Mouse (Mus musculus): ENCODE measurements at regions not wholly inside any gene's neighbourhood (a gene's known extent, or its start where the extent isn't known, plus 50 kb on each side); places are given as distances from the start of the nearest gene placed in this dataset.

GRCm38 (mm10) chr12:56275556-56276242, 70.0 kb downstream of the Mbip start:
- DNase-seq (ENCODE audit: low spot score): no peak

- DNase-seq (ENCODE audit: low spot score): no peak
Observed at GRCm38 (mm10) chr12:56265049-56265448, 80.6 kb downstream of the Mbip start.

GRCm38 (mm10) chr12:56261471-56261870, 84.2 kb downstream of the Mbip start:
- DNase-seq (ENCODE audit: low spot score): no peak

GRCm38 (mm10) chr12:56258401-56259050, 87.2 kb downstream of the Mbip start:
- DNase-seq (ENCODE audit: low spot score): no peak

GRCm38 (mm10) chr12:56256243-56256881, 89.3 kb downstream of the Mbip start:
- DNase-seq (ENCODE audit: low spot score): no peak

GRCm38 (mm10) chr12:56252612-56253444, 92.9 kb downstream of the Mbip start:
- DNase-seq (ENCODE audit: low spot score): peak; percentile 42

GRCm38 (mm10) chr12:56250262-56250661, 95.4 kb downstream of the Mbip start:
- DNase-seq (ENCODE audit: low spot score): no peak

- DNase-seq (ENCODE audit: low spot score): no peak
Observed at GRCm38 (mm10) chr12:56246406-56246805, 99.3 kb downstream of the Mbip start.

GRCm38 (mm10) chr12:56242803-56243202, 102.9 kb downstream of the Mbip start:
- DNase-seq (ENCODE audit: low spot score): no peak

GRCm38 (mm10) chr12:56241735-56242134, 104.0 kb downstream of the Mbip start:
- DNase-seq (ENCODE audit: low spot score): peak; percentile 67

- DNase-seq (ENCODE audit: low spot score): no peak
Observed at GRCm38 (mm10) chr12:56240206-56240605, 105.5 kb downstream of the Mbip start.

GRCm38 (mm10) chr12:56234571-56234970, 111.1 kb downstream of the Mbip start:
- DNase-seq (ENCODE audit: low spot score): no peak

GRCm38 (mm10) chr12:56233209-56233608, 112.5 kb downstream of the Mbip start:
- no peak for DNase-seq (ENCODE audit: low spot score)

GRCm38 (mm10) chr12:56224142-56224895, 121.4 kb downstream of the Mbip start:
- no peak for DNase-seq (ENCODE audit: low spot score)

GRCm38 (mm10) chr12:56193524-56193923, 152.2 kb downstream of the Mbip start:
- no peak for DNase-seq (ENCODE audit: low spot score)

GRCm38 (mm10) chr12:56189562-56189961, 156.1 kb downstream of the Mbip start:
- DNase-seq (ENCODE audit: low spot score): no peak

GRCm38 (mm10) chr12:56160736-56161135, 185.0 kb downstream of the Mbip start:
- peak; percentile 66 for DNase-seq (ENCODE audit: low spot score)

- DNase-seq (ENCODE audit: low spot score): no peak
Observed at GRCm38 (mm10) chr12:56144359-56144758, 201.3 kb downstream of the Mbip start.

- DNase-seq (ENCODE audit: low spot score): no peak
Observed at GRCm38 (mm10) chr12:56143789-56144188, 201.9 kb downstream of the Mbip start.

- DNase-seq (ENCODE audit: low spot score): no peak
Observed at GRCm38 (mm10) chr12:56114446-56114845, 231.2 kb downstream of the Mbip start.

GRCm38 (mm10) chr12:56081406-56081805, 245.3 kb downstream of the Brms1l start:
- no peak for DNase-seq (ENCODE audit: low spot score)

GRCm38 (mm10) chr12:56064183-56064582, 228.1 kb downstream of the Brms1l start:
- peak; percentile 73 for DNase-seq (ENCODE audit: low spot score)

Measured in retina, embryonic 14.5 days (tissue).